Mouse (Mus musculus): ENCODE measurements around the gene Defb20.
"Not testable (repeated sequence)": the region's sequence is repeated elsewhere in the genome, so short reads cannot be mapped to it uniquely, and the experiment has no call there.

The Defb20 gene

DNA sequence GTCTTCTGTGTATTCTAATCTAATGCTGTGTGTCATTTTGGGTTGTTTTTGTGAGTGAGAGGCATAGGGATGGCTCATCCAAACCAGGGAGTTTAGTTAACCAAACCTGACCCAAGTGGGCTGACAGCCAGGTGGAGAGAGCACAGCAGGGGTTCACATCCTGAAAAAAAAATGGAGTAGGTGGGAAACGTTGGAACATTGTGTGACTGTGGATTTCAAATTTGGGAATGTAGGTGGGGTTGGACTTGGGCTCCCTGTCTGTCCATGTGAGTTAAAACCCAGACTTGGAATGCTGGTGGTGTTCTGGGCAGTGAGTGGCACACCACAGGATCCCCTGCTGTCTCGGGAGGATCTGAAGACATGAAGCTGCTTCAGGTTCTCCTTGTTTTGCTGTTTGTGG lies at the start of gene Defb20:
Defb20 (plus strand) TSS at position 301 of the 400 bp plus-strand sequence.
- DNase-seq (ENCODE audit: low spot score in 2 of 2): no peak

DNA sequence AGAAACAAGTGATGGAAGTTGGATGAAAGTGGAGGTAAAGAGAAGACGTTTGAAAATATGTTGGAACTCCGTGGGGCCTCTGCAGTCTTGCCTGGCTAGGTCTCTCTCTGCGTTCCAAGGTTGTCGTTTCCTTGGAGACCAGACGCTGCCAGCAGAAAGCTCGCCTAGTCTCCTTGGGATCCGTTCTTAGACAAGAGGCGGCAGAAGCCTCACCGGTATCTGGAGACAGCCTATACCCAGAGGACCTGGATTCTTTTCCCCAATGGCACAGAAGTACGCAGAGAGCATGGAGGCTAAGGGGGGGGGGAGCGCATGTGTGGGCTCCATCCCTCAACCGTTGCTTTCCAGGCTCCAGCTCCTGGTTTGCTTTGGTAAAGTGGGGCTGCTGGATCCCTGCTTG lies 49.4 kb upstream of the Defb20 start:
- DNase-seq (ENCODE audit: low spot score in 2 of 2): peak in 1 of 2 experiments; percentile 40

DNA sequence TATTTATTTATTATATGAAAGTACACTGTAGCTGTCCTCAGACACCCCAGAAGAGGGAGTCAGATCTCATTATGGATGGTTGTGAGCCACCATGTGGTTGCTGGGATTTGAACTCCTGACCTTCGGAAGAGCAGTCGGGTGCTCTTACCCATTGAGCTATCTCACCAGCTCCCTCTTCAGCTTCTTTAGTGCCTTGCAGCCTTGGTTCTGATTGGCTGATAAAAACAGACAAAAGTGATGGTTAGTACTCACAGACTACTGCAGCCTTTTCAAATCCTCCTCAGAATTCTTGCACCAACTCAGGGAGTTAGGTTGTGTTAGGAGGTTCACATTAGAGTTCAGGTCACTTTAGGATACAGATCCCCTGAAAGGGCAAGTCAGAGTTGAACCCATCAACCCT lies 48.4 kb upstream of the Defb20 start:
- DNase-seq (ENCODE audit: low spot score in 2 of 2): not testable (repeated sequence)

GRCm38 (mm10) chr2:152436405-152436901 lies 40.4 kb upstream of the Defb20 start:
- DNase-seq (ENCODE audit: low spot score in 2 of 2): no peak

GRCm38 (mm10) chr2:152436983-152437860 lies 39.6 kb upstream of the Defb20 start:
- peak; percentile 64 to 75 for DNase-seq (ENCODE audit: low spot score in 2 of 2)

DNA sequence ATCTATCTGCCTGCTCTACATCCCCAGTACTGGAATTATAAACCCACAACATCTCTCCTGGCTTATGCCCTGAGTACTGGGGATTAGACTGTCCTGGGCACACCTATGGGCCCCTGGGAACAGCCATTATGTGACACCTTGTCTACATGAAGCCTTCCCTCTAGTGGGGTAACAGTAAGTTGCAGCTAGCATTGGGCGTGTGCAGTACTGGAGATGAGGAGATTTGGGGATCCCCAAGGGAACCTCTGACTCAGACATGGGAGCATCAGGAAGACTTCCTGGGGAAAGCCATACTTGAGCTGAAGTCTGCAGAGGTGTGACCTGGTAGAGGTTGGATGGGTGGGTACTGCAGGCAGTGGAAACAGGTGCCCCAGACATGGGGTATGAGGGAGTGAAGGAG lies 37.9 kb upstream of the Defb20 start:
- DNase-seq (ENCODE audit: low spot score in 2 of 2): no peak

GRCm38 (mm10) chr2:152439833-152440232 lies 37.0 kb upstream of the Defb20 start:
- DNase-seq (ENCODE audit: low spot score in 2 of 2): no peak

GRCm38 (mm10) chr2:152442322-152442721 lies 34.5 kb upstream of the Defb20 start:
- no peak for DNase-seq (ENCODE audit: low spot score in 2 of 2)

GRCm38 (mm10) chr2:152443281-152443680 lies 33.6 kb upstream of the Defb20 start:
- DNase-seq (ENCODE audit: low spot score in 2 of 2): no peak

DNA sequence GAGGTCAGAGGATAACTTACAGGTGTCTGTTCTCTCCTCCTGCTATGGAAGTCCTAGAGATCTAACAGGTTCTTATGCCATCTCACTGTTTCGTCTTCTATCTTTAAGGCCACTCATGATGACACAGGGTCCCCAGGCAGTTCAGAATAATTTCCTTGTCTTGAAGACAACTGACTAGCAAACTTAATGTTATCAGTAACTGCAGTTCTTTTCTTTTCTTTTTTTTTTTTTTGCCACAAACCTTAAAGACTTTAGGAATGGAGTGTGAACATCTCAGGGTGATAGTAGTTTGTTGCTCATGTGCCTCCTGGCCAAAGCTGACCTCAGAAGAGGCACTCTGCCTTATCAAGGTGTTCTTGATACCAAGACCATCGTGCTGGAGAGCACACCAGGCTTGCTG lies 30.2 kb upstream of the Defb20 start:
- no peak for DNase-seq (ENCODE audit: low spot score in 2 of 2)

GRCm38 (mm10) chr2:152447461-152447860 lies 29.4 kb upstream of the Defb20 start:
- DNase-seq (ENCODE audit: low spot score in 2 of 2): no peak

GRCm38 (mm10) chr2:152450241-152450640 lies 26.6 kb upstream of the Defb20 start:
- DNase-seq (ENCODE audit: low spot score in 2 of 2): peak; percentile 30 to 69

DNA sequence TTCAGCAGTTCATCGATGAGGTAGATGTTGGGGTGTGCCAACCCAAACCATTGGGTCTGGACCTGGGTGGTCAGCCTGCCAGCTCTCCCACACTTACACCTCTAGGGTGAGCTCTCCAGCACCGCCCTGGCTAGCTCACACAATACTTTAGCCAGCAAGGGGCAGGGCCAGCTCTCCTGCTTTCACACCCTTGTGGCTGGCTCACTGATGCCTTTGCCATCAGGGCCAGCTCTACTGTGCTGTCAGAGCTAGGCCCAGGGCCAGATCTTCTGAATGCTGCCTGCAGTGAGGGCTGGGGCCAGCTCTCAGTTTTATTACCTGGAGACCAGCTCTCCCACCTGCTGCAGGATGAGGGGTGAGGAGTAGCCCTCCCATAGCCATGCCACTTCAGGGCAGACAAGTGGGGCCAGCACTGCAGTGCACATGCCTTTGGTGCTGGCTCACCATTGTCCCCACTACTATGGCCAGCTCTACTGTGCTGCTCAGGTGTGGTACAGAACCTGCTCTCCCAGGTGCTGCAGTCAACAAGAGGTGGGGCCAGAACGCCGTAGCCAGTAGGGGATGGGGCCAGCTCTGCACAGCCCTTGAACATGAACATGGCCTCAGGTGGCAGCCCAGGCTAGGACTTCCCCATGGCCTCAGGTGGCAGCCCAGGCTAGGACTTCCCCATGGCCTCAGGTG lies 24.6 kb upstream of the Defb20 start:
- DNase-seq (ENCODE audit: low spot score in 2 of 2): no peak

DNA sequence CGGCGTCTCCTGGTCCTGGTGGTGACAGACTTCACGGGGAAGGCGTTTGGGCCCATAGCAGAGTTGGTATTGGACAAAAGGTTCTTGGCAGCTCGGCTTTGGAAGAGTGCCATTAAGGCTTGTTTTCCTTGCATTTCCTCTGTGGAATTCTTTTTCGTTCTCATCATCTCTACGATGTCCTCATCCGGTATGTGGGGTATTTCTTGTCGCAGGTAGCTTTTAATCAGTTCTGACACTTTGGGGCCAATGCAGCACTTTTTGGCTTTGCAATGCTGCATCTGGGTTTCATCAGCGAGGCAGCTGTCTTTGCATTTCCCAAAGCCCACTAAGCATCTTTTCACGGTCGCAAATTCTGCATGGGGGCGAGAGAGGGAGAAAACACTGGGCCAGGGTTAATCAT lies 17.6 kb upstream of the Defb20 start:
- DNase-seq (ENCODE audit: low spot score in 2 of 2): no peak

- no peak for DNase-seq (ENCODE audit: low spot score in 2 of 2)
Observed at GRCm38 (mm10) chr2:152464570-152465150, 12.2 kb upstream of the Defb20 start, which contains the start of gene Defb23. TSS of gene Defb23 (minus strand) at chr2:152464620.

DNA sequence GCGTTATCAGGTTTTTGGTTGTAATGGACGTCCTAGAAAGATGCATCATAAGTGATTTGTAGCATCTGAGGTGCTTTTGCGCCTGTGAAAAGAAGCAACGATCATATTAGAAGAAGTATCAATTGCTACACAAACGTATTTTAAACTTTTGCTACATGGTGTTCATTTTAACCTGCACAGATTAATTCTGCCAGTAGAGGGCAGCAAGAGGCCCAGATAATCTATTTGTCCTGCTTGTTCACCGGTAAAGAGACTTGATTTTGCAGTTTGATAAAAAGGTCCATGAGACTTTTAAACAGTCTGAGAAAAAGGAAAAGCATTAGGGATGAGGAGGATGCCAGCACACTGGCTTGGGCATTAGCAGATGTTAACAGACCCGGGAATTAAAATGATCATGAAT lies 5.9 kb upstream of the Defb20 start:
- peak in 1 of 2 experiments; percentile 45 for DNase-seq (ENCODE audit: low spot score in 2 of 2)

GRCm38 (mm10) chr2:152472434-152472833 lies 4.4 kb upstream of the Defb20 start:
- no peak for DNase-seq (ENCODE audit: low spot score in 2 of 2)

- no peak for DNase-seq (ENCODE audit: low spot score in 2 of 2)
Observed at GRCm38 (mm10) chr2:152480881-152481280, 4.0 kb downstream of the Defb20 start.

DNA sequence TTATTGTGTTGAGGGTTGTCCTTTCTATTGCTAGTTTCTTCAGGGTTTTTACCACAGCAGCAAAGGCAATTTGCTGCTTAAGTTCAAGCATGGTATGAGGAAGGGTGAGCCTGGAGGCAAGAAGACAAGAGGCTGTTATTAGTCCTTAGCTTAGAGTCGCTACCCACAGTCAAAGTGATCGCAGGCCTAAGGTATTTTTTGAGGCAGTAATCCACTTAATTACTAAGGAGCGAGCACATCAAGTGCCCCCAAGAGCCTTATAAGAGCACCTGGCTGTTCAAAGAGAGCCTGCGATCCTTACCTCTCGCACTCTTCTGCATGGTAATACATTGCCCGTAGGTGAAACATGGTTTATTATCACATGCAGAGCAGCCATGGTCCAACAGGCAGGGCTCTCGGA lies 4.9 kb downstream of the Defb20 start:
- no peak for DNase-seq (ENCODE audit: low spot score in 2 of 2)

DNA sequence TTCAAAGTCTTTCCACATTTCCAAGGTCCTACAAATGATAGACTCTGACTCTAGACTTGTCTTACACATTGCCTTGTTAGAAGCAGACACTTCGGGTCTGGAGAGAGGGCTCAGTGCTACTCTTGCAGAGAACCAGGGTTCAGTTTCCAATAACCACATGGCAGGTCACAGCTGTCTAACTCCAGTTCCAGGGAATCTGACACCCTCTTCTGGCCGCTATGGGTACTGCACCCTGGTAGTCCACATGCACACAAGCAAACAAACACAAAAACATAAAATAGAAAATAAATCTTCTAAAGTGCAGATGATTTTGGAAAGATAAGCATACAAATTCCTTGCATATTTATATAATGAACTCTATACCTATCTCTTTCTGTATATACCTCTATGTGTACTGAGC lies 10.2 kb downstream of the Defb20 start:
- no peak for DNase-seq (ENCODE audit: low spot score in 2 of 2)

GRCm38 (mm10) chr2:152490038-152490437 lies 13.2 kb downstream of the Defb20 start, which contains the start of gene Defb22:
TSS of gene Defb22 (minus strand) at chr2:152490138.
- no peak for DNase-seq (ENCODE audit: low spot score in 2 of 2)

GRCm38 (mm10) chr2:152493151-152493550 lies 16.3 kb downstream of the Defb20 start:
- DNase-seq (ENCODE audit: low spot score in 2 of 2): no peak
